Mouse (Mus musculus) limb, embryonic 13.5 days (tissue): ENCODE measurements at regions not wholly inside any gene's neighbourhood (a gene's known extent, or its start where the extent isn't known, plus 50 kb on each side); places are given as distances from the start of the nearest gene placed in this dataset. TPM values are rescaled to one million over a fixed set of nuclear protein-coding genes. Genes with fewer than 3 reads are reported as not detected.

Source experiments
- microRNA counts: library from miRNA; unstranded; fragments of <30 nt; microRNA quantifications from one replicate; lab custom pipeline; 2016
- microRNA-seq: library from miRNA; unstranded; fragments of <30 nt; microRNA quantifications from one replicate; pipeline ENCODE4, GENCODE M21; 2016

MicroRNAs encoded in the stretch of these regions (microRNA counts, 519-probe panel; counts per million panel counts)
- microRNA mmu-miR-1952 (lab: Ali Mortazavi, UCI) = not detected

Small RNAs in the stretch of these regions (microRNA-seq; reads per million reads assigned to microRNA genes)
- not detected for gene Mir1952
